Mouse (Mus musculus) forebrain, embryonic 14.5 days (tissue): Measurements from ENCODE around the gene Gtf2a1. TPM values are rescaled to one million over a fixed set of nuclear protein-coding genes. Genes with fewer than 3 reads are reported as not detected.

Source experiments
- polyA plus RNA-seq: library from polyadenylated mRNA; unstranded; fragments of >200 nt; fragmentation: Nextera tagmentation; extraction: Ambion mirVana; gene quantifications from 2 replicates; pipeline ENCODE4 v1.2.1, GENCODE M21; 2014

The Gtf2a1 gene
- polyA plus RNA-seq, 1 experiment from 2014 or later = 50.8 TPM

Other genes with a start within 250 kb of the Gtf2a1 start
- 5.5 and 7.3 TPM in 2 replicates for gene Cep128, start 206.1 kb downstream of the Gtf2a1 start, polyA plus RNA-seq
- 0.89 and 0.98 TPM in 2 replicates for gene Tshr, start 205.9 kb downstream of the Gtf2a1 start, polyA plus RNA-seq
- gene Ston2, start 197.9 kb upstream of the Gtf2a1 start, polyA plus RNA-seq = 5.6 and 7.6 TPM in 2 replicates